Mouse (Mus musculus) layer of hippocampus, adult 18-20 months (tissue): ENCODE data around the gene AC109138.7. TPM values are rescaled to one million over a fixed set of nuclear protein-coding genes. Genes with fewer than 3 reads are reported as not detected.
A peak's percentile ranks its signal among the peaks of the same experiment; 100 is the strongest.

Source experiments
- DNase-seq, 2 experiments: peaks; one replicate each; pipeline ENCODE4 v3.0.0; 2022; ENCODE audit warnings: low spot score in 2 of 2
- total RNA-seq, 2 experiments: library from RNA; stranded (reverse); gene quantifications; 2 replicates each; pipeline ENCODE4 v1.2.3; 2021

Gene AC109138.7
- total RNA-seq, 2 experiments from 2014 or later = not detected

DNA sequence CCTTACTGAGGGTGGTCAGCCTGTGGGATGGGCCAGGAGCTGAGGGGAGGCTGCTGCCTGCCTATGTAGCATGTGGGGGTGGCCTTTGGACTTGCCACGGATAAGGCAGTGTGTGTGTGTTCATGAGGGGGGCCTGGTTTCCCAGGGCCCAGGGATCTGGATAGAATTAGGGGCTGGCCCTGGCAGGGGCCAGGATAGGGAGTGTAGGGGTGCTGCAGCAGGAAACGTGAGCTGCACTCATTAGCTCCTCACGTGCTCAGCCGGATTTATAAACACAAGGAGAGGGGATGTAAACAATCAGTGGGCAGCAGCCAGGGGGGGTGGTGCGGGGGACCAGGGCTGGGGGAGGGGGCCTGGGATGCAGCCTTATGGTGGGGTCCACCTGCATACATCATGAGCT, 3.0 kb downstream of the AC109138.7 start:
- DNase-seq = no peak

- no peak for DNase-seq
Measured at GRCm38 (mm10) chr19:4217855-4218254, 3.7 kb downstream of the AC109138.7 start.

DNA sequence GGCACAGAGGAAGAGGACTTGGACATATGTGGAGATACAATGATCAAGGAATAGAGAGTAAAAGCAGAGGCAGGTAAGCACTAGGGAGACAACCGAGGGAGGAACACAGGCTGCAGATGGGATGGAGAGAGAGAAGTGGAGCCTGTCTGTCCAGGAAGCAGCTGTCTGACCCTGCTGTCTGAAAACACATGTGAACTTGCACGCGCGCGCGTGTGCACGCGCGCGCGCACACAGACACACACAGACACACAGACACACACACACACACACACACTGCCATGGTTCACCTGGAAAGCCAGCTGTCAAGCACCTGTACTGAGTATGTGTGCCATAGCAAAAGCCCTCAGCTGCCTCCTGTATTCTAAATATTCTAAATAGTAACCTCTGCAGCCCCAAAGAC, 4.1 kb downstream of the AC109138.7 start:
- DNase-seq = no peak

- no peak for DNase-seq
Measured at GRCm38 (mm10) chr19:4218784-4219183, 4.6 kb downstream of the AC109138.7 start.

DNA sequence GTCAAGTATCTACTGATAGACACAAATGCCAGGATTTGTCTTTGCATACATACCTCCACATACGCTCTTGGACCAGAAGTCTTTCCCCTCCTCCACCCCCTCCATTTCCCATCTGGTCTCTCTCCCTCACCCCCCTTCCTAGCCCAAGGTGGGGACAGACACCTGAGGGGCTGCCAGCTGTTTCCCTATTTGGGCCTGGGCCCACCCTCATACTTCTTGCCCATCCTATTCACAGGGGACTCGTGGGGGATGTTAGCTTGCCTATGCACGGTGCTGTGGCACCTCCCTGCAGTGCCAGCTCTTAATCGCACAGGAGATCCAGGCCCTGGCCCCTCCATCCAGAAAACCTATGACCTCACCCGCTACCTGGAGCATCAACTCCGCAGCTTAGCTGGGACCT, 5.8 kb downstream of the AC109138.7 start:
- DNase-seq = no peak

- DNase-seq = no peak
Measured at GRCm38 (mm10) chr19:4220416-4220815, 6.3 kb downstream of the AC109138.7 start.

- DNase-seq = no peak
Measured at GRCm38 (mm10) chr19:4220957-4221743, 7.0 kb downstream of the AC109138.7 start.

DNA sequence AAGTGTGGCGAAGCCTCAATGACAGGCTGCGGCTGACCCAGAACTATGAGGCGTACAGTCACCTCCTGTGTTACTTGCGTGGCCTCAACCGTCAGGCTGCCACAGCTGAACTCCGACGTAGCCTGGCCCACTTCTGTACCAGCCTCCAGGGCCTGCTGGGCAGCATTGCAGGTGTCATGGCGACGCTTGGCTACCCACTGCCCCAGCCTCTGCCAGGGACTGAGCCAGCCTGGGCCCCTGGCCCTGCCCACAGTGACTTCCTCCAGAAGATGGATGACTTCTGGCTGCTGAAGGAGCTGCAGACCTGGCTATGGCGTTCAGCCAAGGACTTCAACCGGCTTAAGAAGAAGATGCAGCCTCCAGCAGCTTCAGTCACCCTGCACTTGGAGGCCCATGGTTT, 8.0 kb downstream of the AC109138.7 start:
- no peak for DNase-seq

- DNase-seq = no peak
Measured at GRCm38 (mm10) chr19:4226779-4227178, 12.6 kb downstream of the AC109138.7 start.

DNA sequence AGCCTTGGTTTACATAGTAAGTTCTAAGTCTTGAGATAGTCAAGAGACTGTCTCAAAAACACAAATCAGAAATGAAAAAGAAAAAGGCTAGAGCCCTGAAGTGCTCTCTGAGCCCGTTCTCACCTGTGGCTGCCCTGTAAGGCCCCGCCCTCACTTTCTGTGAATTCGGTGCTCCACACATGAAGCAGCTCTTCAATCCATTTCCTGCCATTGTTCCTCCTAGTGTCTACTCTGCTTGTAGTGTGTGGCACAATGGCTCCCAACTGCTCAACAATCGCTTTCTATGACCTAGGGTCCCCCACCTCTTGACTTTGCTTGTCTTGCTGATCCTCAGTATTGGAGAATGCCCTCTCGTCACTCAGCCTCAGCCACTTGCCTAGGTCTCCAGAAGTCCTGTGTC, 13.3 kb downstream of the AC109138.7 start:
- no peak for DNase-seq

DNA sequence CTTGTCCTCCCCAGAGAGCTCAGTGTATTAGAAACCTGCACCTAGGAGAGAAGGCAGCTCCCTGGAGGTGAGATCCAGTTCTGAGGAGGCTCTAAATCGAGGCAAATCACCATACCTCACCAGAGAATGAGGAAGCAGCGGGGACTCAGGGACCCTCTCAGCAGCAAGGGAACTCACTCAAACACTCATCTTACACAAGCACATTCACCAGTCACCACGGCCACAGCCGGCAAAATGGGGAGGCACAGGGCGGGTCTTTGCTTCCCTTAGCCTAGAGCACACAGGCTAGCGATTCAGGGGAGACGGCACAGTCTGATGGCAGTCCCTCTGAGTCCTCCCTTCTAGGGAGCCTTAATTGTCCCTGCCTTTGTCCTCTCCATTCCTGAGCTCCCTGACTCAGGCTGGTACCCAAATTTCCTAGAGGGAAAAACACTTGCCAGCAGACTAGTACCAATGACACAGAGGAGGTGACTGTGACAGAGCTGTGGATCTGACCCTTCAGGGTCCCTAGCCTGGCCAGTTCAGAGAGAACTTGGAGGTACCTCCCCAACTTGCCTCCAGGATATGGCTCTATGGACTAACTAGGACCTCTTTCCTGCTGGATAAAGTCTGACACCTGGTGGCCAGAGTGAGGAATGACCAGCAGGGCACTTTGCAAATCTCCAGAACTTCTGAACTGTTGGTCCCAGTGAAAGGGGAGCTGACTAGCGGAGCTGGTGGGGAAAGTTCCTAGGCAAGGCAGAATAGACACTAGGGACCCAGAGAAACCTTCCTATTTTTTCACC, 13.9 kb downstream of the AC109138.7 start:
- peak; percentile 56 to 81 for DNase-seq

DNA sequence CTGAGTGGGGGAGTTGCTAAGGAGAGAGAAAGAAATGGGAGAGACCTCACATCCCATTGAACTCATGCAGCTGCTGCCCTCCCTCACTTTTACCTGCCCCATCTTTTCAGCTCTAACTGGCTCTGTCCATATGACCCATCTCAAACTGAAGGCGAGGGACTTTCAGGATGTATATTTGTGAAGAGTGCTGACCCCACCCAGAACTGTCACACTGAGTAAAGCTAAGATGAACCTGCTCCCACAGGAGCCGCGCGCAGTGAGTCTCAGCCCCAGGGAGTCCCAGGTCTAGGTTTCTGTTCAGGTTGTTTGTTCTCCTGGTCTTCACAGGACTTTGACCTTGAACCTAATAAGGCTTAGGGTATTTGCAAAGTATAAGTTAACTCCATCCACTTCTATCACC, 14.7 kb downstream of the AC109138.7 start:
- DNase-seq = no peak

GRCm38 (mm10) chr19:4229451-4230076, 15.4 kb downstream of the AC109138.7 start:
- no peak for DNase-seq

DNA sequence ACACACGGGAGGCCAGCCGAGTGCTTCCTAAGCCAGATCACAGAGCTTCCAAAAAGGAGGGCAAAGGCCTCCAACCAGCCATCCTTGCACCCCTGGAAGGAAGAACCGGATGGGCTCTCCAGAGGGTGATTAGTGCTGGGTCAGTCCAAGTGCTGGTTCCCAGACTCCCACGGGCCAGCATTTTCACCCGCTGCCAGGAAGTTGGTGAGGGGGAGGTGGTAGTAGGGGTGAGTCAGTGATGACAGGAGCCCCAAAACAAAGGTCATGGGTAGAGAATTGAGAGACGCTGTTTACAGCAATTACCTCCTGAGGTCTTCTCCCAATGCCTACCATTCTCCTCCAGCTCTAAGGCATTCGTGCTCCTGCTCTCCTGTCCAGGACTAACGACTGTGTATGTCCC, 16.3 kb downstream of the AC109138.7 start:
- DNase-seq = no peak

- DNase-seq = peak; percentile 93 to 98
Measured at GRCm38 (mm10) chr19:4231253-4232185, 17.4 kb downstream of the AC109138.7 start, which contains the start of gene Pold4. Gene Pold4 (plus strand): TSS chr19:4231899.

DNA sequence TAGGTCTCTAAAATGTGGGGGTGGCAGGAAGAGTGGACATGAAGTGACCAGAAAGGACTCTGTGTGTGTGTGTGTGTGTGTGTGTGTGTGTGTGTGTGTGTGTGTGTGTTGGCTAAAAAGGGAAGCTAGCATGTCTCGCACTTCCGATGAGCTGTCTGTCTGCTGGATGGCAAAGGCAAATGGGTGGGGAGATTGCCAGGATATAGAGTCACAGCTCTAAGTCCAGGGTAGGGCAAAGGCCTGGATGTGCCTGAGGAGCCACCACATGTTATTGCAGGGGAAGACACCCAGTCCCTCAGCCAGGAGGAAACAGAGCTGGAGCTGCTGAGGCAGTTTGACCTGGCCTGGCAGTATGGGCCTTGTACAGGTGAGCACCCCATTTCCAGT, 18.0 kb downstream of the AC109138.7 start:
- no peak for DNase-seq

GRCm38 (mm10) chr19:4232651-4233050, 18.5 kb downstream of the AC109138.7 start:
- no peak for DNase-seq

DNA sequence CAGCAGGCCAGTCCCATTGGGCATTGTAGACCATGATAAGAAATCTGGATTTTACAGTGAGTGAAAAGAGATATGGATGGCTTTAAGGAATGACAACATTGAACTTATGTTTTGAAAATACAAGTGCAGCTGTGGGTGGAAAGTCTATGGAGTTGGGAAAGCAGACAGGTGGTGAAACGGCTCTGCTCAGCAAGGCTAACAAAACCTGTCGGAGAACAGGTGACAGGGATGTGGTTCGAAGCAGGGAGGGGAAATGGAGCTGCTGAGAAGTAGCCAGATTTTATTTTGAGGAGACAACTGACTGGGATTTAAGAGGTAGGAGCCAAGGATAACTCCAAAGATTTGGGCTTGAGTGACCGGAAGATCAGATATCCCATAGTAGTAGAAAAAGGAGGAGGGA, 20.4 kb downstream of the AC109138.7 start:
- no peak for DNase-seq

DNA sequence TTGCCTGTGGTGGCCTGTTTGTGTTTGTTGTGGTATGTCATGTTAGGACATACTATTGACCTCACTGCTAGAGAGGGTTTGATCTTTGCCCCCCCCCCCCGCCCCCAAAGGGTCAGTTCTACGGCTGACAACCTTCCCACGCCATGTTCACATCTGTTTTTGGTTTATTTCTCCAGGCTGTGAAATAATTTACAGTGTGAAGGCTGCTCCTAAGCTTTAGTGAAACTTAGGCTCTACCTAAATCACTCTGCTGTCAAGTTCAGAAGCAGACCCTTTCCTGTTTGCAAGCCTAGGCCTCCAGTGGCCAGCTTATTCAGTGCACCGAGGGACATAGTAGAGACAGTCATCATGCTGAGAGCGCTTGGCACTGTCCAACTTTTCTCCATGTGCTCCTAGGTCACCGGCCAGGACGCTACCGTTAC, 26.1 kb downstream of the AC109138.7 start:
- DNase-seq = no peak

DNA sequence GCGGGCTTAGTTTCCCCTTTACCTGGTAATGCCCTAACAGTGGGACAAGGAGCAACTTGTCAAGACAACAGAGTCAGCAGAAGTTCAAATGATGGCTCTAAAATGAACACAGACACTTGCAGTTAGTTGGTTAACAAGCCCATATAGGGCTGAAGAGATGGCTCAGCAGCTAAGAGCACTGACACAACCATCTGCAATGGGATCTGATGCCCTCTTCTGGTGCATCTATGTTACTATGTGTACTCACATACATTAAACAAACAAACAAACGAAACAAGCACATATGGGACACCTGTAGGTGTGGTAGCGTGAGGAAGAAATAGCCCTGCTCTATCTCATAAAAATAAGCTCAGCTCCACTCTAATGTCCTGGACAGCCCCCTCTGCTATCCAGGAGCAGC, 28.3 kb downstream of the AC109138.7 start:
- no peak for DNase-seq

GRCm38 (mm10) chr19:4244775-4245174, 30.6 kb downstream of the AC109138.7 start:
- DNase-seq = no peak
